Mouse (Mus musculus) lung, adult 2 months (tissue): Measurements from ENCODE around the gene Git1.

Experiments
- CTCF ChIP-seq: fragments of 200-500 bp; IDR thresholded peaks from 2 replicates; pipeline ENCODE4 v1.5.1; 2011; ENCODE audit warnings: mild to moderate bottlenecking, low read length, control low read depth; ENCODE audit not compliant: insufficient read depth
- POLR2A ChIP-seq: fragments of 200-500 bp; IDR thresholded peaks from 2 replicates; pipeline ENCODE4 v1.6.1; 2011; ENCODE audit warnings: low read depth, mild to moderate bottlenecking, control low read depth, low read length, borderline replicate concordance; ENCODE audit errors: extremely low read depth

DNA sequence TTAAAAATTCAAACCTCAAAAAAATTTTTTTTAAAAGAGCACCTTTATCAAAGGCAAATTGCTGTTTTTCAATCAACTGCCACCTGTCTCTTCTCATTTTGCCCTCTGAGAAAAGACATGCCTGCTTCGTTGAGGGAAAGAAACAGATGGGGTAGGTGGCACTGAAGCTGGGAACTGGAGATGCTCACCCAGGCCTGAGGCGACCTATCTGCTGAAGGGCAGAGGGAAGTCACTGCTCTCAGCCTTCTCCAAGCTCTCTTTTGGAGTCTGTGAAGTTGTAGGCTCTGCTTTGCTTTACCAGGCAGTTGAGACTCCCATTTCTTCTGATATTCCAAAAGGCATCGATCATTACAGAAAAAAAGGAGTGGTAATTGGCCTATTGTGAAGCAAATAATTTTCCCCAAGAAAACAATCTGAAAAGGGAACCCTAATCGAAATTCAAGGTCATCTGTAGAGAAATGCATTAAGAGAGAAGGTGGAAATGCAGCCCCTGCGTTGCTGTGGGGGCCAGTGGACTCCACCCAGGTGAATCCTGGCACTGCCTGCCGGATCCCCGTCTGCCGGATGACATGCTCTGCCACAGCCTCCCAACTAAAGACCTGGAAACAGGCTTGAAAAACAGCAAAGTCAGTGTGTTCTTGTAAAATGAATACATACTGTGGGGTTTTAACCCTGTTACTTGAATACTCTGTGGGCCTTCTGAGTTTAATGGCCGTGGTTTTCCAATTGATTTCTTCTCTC lies 37.4 kb upstream of the Git1 start:
- TF ChIP-seq CTCF (no peak), POLR2A (no peak)
